Mouse (Mus musculus): ENCODE results near the gene St6galnac4. TPM values are rescaled to one million over a fixed set of nuclear protein-coding genes. Genes with fewer than 3 reads are reported as not detected.
A peak's percentile ranks its signal among the peaks of the same experiment; 100 is the strongest.

Gene St6galnac4
- total RNA-seq, 1 experiment from 2014 or later: 12.0 TPM

GRCm38 (mm10) chr2:32601417-32602065, 14.6 kb downstream of the St6galnac4 start:
- peak; percentile 66 for DNase-seq

- DNase-seq: peak; percentile 92
Observed at GRCm38 (mm10) chr2:32602600-32603054, 15.7 kb downstream of the St6galnac4 start.

- no peak for DNase-seq
Observed at GRCm38 (mm10) chr2:32604631-32605030, 17.7 kb downstream of the St6galnac4 start.

DNA sequence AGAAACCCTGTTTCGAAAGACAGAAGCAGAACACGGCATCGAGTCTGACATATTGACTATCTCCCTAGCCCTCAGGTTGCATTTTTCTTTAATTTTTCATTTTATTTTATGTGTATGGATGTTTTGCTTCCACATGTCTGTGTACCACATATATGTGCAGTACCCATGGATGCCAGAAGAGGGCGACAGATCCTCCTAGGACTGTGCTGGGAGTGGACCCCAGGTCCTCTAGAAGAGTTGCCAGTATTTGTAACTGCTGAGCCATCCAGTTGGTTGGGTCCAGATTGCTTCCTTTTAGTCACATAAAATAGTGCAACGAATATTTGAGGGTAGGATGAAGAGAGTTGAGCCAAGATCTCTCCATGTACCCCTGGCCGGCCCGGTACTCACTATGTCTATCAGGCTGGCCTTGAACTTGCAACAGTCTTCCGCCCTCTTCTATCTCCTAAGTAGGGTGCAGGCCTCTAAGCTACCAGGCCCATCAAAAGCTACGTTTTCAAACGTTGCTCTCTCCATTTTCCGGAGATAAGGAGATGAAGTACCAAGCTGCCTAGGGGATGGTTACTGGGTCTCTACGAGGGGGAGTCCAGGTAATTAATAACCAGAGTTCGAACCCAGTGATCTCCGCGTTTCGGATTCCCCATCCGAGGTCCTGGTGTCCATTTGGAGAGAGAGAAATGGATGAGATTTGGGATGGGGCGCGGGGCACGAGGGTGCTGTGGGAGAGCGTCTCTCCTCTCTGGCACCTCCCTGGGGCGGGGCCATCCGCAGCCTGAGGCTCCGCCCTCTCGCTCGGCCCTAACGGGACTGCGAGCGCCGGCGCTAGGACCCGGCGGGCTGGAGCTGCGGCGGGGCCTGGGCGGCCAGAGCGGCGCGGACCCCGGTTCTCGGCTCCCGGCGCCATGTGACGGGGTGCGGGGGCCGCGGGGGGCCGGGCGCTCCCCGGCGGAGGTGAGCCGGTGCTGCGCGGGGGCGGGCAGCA, 19.6 kb downstream of the St6galnac4 start:
- peak; percentile 94 for DNase-seq

GRCm38 (mm10) chr2:32607262-32607947, 20.5 kb downstream of the St6galnac4 start:
- DNase-seq: peak; percentile 64

DNA sequence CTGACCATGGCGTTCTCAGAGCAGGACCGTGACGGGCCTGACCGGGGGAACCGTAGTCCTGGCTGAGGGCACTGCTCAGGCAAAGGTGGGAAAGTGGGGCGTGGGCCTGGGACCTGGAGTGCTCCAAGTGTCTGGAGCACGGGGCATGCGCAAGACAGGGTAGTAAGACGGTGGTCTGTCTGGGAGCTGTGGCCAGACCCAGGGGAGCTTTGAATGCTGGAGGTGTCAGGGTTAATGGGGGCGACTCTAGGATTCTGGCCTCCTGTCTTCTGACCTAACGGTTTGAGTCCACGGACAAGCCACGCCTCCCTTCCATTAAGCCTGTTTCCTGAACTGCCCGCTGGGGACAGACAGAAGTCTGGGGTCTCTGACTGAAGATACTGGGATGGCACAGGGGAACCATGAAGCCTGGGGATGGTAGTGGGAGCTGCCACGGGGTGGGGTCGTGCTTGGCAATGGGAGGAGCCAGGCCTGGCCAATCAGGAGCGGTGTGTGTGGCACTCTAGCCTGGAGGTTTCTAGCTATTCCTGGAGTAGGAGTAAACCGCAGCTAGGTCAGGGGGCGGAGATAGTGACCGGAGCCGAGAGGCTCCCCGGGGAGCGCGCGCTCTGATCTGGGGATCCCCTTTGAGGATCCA, 21.4 kb downstream of the St6galnac4 start:
- peak; percentile 90 for DNase-seq

- no peak for DNase-seq
Observed at GRCm38 (mm10) chr2:32608778-32609435, 22.0 kb downstream of the St6galnac4 start.

- peak; percentile 66 for DNase-seq
Observed at GRCm38 (mm10) chr2:32610610-32611229, 23.8 kb downstream of the St6galnac4 start.

GRCm38 (mm10) chr2:32612274-32612673, 25.4 kb downstream of the St6galnac4 start:
- DNase-seq: no peak

GRCm38 (mm10) chr2:32617109-32617508, 30.2 kb downstream of the St6galnac4 start:
- no peak for DNase-seq

- DNase-seq: no peak
Observed at GRCm38 (mm10) chr2:32617601-32618000, 30.7 kb downstream of the St6galnac4 start.

DNA sequence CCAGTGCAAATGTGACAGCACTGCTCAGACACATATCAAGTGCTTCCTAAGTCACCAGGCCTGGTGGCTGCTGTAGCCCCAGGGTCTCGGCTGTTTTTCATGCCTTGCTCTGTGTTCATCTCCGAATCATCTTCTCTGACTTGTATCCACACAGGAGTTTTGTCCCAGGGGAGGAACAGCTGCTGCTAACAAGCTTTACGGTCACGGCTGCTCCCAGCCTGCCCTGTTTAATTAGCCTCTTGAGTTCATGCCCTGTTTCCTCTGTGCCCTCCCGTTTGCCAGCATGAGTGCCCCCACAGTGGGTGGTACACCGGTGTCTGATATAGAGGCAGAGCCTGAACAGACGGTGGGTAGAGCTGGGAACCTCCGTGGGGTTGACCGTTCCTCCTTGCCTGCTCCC, 31.2 kb downstream of the St6galnac4 start:
- no peak for DNase-seq

DNA sequence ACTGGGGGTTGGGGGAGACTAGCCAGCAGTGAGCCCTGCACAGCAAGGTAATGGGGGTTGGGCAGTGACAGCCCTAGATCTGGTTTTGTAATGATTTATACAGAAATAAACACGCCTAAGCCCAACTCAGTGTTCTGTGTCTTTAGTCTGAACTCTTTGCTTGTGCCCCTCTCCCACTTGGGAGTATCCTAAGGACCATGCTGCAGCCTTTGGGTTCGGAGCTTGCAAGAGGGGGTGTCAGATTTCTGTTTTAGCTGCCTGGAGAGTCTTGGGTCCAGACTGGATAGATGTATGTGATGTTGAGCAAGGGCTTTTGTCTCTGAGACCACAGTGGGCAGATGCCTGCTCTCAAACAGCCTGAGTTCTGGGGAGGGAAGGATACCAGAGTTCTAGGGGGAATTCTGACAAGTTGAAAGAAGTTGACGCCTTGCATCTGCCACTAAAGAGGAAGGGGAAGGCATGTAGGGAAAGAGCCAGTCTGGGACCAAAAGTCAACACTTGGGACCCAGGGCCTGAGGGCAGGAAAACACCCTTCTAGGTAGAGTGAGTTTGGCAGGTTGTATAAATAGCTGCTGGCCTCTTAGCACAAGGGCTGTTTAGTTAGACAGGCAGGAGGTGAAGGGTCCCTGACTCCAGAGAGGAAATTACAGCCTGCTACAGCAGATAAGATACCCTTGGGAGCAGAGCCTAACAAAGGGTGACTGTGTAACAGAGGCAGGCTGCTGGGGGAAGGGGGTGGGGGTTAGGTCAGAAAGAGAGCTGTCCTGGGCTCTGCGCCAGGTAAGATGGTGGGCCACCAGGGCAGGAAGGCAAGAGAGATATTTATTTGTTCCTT, 34.0 kb downstream of the St6galnac4 start:
- peak; percentile 85 for DNase-seq

- DNase-seq: no peak
Observed at GRCm38 (mm10) chr2:32621517-32621859, 34.6 kb downstream of the St6galnac4 start, which contains the start of gene Ak1. TSS of gene Ak1 (plus strand) at chr2:32621758.

DNA sequence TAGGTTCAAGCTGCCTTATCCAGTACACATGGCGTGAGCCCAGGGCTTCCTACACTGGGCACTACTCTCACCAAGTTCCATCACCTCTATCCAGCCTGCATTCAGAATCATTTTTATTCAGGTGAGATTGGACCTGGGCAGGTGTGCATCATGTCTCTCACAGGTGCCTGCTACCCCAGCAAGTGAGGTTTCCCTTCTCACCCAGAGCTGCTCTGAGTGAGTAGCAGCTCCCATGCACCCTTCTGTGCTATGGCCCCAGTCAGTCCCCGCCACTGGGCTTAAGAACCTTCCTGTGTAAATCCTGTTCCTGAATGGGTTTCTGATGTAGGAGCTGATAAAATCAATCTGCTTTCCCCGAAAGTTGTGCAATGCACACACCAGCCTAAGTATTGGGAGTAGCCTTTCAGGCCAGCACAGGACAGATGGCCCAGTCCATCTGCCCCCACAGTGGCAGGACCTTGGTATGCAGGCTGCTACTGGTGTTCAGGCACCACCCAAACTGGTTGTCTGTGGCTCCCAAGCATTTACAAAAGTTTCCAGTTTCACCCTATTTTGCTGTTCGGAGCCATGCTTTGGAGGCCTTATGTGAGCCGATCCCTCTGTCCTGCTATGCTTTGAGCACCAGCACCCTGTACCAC, 37.3 kb downstream of the St6galnac4 start:
- DNase-seq: no peak

- peak; percentile 89 for DNase-seq
Observed at GRCm38 (mm10) chr2:32625212-32625872, 38.4 kb downstream of the St6galnac4 start.

GRCm38 (mm10) chr2:32625873-32626694, 39.2 kb downstream of the St6galnac4 start:
- DNase-seq: peak; percentile 89

Measured in adrenal gland, postnatal 14 days (tissue).